Mouse (Mus musculus) hindbrain, postnatal 0 days (tissue): ENCODE data around the gene 2900026A02Rik. TPM values are rescaled to one million over a fixed set of nuclear protein-coding genes. Genes with fewer than 3 reads are reported as not detected.

Source experiments
- ATAC-seq: fragments of 200-750 bp; cut with Nextera tagmentation; 2 replicates; pipeline ENCODE4 v1.8.0; 2017; ENCODE audit warnings: mild to moderate bottlenecking, moderate TSS enrichment, moderate library complexity
- DNase-seq: peaks from one replicate; pipeline ENCODE4 v3.0.0-alpha.2; 2015; ENCODE audit warnings: low spot score
- H3K27ac ChIP-seq: fragments of 300-500 bp; sonication (generic); 2 replicates; pipeline ENCODE4 v1.5.1; 2014; ENCODE audit warnings: mild to moderate bottlenecking
- H3K27me3 ChIP-seq: fragments of 300-500 bp; sonication (generic); 2 replicates; pipeline ENCODE4 v1.6.1; 2014; ENCODE audit warnings: low read length, mixed read lengths; ENCODE audit not compliant: insufficient read depth
- H3K36me3 ChIP-seq: fragments of 300-500 bp; sonication (generic); 2 replicates; pipeline ENCODE4 v1.6.1; 2014; ENCODE audit warnings: low read length, mixed read lengths; ENCODE audit not compliant: insufficient read depth
- H3K4me1 ChIP-seq: fragments of 300-500 bp; sonication (generic); 2 replicates; pipeline ENCODE4 v1.6.1; 2014; ENCODE audit warnings: antibody characterized with exemption, low read length, mixed read lengths; ENCODE audit not compliant: insufficient read depth
- H3K4me2 ChIP-seq: fragments of 300-500 bp; sonication (generic); 2 replicates; pipeline ENCODE4 v1.6.1; 2014; ENCODE audit warnings: low read depth, mild to moderate bottlenecking, low read length, moderate library complexity, mixed read lengths
- H3K4me3 ChIP-seq: fragments of 300-500 bp; sonication (generic); 2 replicates; pipeline ENCODE4 v1.5.1; 2014; ENCODE audit warnings: low read length
- H3K9ac ChIP-seq: fragments of 300-500 bp; sonication (generic); replicated peaks from 2 replicates; pipeline ENCODE4 v1.6.1; 2014; ENCODE audit warnings: mild to moderate bottlenecking, low read length, moderate library complexity, mixed read lengths
- H3K9me3 ChIP-seq: fragments of 300-500 bp; sonication (generic); 2 replicates; pipeline ENCODE4 v1.6.1; 2016; ENCODE audit warnings: low read length, mixed read lengths
- CTCF ChIP-seq: IDR thresholded peaks from 2 replicates; pipeline ENCODE4 v1.5.1; 2016; ENCODE audit warnings: antibody characterized with exemption, control low read depth, low read depth
- WGBS: fragments of 180-500 bp; shearing (Covaris S2); extraction: QIAGEN DNeasy Blood & Tissue Kit; methylation state at CpG from one replicate; pipeline ENCODE4 v1.1.7; 2014; 5-methylcytosine and 5-hydroxymethylcytosine counted together
- polyA plus RNA-seq: library from polyadenylated mRNA; unstranded; fragments of >200 nt; fragmentation: Nextera tagmentation; extraction: Ambion mirVana; gene quantifications from 2 replicates; pipeline ENCODE4 v1.2.1, GENCODE M21; 2015
- total RNA-seq: library from RNA; depleted of rRNA; stranded (reverse); fragments of >200 nt; gene quantifications from 2 replicates; pipeline ENCODE4 v1.2.3, GENCODE M21; 2014

2900026A02Rik gene
- total and polyA plus RNA-seq, 2 experiments from 2014 or later, result 3.1 to 10.6 TPM

GRCm38 (mm10) chr5:113087465-113087864, 133.6 kb downstream of the 2900026A02Rik start:
- Histone ChIP-seq H3K4me2 (no peak overlapping the region), H3K36me3 (peaks cover 7% of the 10 kb centered on the region; the same call in 1 of the 2 replicates), H3K4me1 (0 out of 2 replicates have a peak, but pooled peaks cover 3% of the 10 kb centered on the region), H3K9me3 (no peaks in the 10 kb centered on the region), H3K9ac (no peak overlapping the region), H3K27ac (peak overlapping the region; percentile 38; the same call in 1 of the 2 replicates), H3K4me3 (no peak overlapping the region), H3K27me3 (no peaks in the 10 kb centered on the region)
- no peak for DNase-seq
- ATAC-seq, result no peak
- no peak for TF ChIP-seq CTCF
- 88% methylated on average over 2 of the region's 2 CpGs for WGBS

GRCm38 (mm10) chr5:113086990-113087389, 134.0 kb downstream of the 2900026A02Rik start:
- WGBS, result 55% methylated on average over 4 of the region's 4 CpGs
- 0 out of 2 replicates have a peak, but pooled peaks cover 3% of the 10 kb centered on the region for H3K4me1 ChIP-seq

GRCm38 (mm10) chr5:113086439-113086838, 134.6 kb downstream of the 2900026A02Rik start:
- no peak for TF ChIP-seq CTCF
- DNase-seq (peak; percentile 61), ATAC-seq (no peak)
- H3K27me3 ChIP-seq, result no peaks in the 10 kb centered on the region
- H3K9me3 ChIP-seq, result no peaks in the 10 kb centered on the region
- H3K27ac ChIP-seq, result peak overlapping the region; percentile 38
- WGBS, result 37% methylated on average over 12 of the region's 12 CpGs
- no peak overlapping the region for H3K4me3 ChIP-seq
- no peak overlapping the region for H3K4me2 ChIP-seq
- H3K4me1 ChIP-seq, result 0 out of 2 replicates have a peak, but pooled peaks cover 3% of the 10 kb centered on the region
- H3K36me3 ChIP-seq, result 0 out of 2 replicates have a peak, but pooled peaks cover 7% of the 10 kb centered on the region
- H3K9ac ChIP-seq, result no peak overlapping the region

More at GRCm38 (mm10) chr5:113086990-113087389, 134.0 kb downstream of the 2900026A02Rik start:
- Histone ChIP-seq H3K4me2 (no peak overlapping the region), H3K9me3 (no peaks in the 10 kb centered on the region), H3K27ac (peak overlapping the region; percentile 38; the same call in 1 of the 2 replicates), H3K4me3 (no peak overlapping the region), H3K27me3 (no peaks in the 10 kb centered on the region), H3K9ac (no peak overlapping the region), H3K36me3 (0 out of 2 replicates have a peak, but pooled peaks cover 7% of the 10 kb centered on the region)
- no peak for TF ChIP-seq CTCF
- ATAC-seq (no peak), DNase-seq (no peak)

GRCm38 (mm10) chr5:113085931-113086330, 135.1 kb downstream of the 2900026A02Rik start:
- Histone ChIP-seq H3K4me3 (no peak overlapping the region), H3K9ac (no peak overlapping the region), H3K4me2 (no peak overlapping the region), H3K4me1 (0 out of 2 replicates have a peak, but pooled peaks cover 3% of the 10 kb centered on the region), H3K27ac (peak overlapping the region; percentile 38), H3K27me3 (no peaks in the 10 kb centered on the region), H3K9me3 (no peaks in the 10 kb centered on the region), H3K36me3 (0 out of 2 replicates have a peak, but pooled peaks cover 7% of the 10 kb centered on the region)
- ATAC-seq, result no peak
- WGBS, result 45% methylated on average over 2 of the region's 2 CpGs
- DNase-seq, result peak; percentile 22
- no peak for TF ChIP-seq CTCF

GRCm38 (mm10) chr5:113084309-113084708, 136.7 kb downstream of the 2900026A02Rik start:
- WGBS, result 89% methylated on average over 2 of the region's 2 CpGs

GRCm38 (mm10) chr5:113082356-113083168, 138.5 kb downstream of the 2900026A02Rik start:
- no peaks in the 10 kb centered on the region for H3K27me3 ChIP-seq
- no peak overlapping the region for H3K4me2 ChIP-seq
- H3K36me3 ChIP-seq, result no peaks in the 10 kb centered on the region
- H3K9me3 ChIP-seq, result no peaks in the 10 kb centered on the region
- no peak for DNase-seq
- 0 out of 2 replicates have a peak, but pooled peaks cover 3% of the 10 kb centered on the region for H3K4me1 ChIP-seq
- TF ChIP-seq CTCF, result no peak
- no peak overlapping the region for H3K9ac ChIP-seq
- ATAC-seq, result peak; percentile 27; the same call in 1 of the 2 replicates
- WGBS, result 59% methylated on average over 19 of the region's 19 CpGs
- no peak overlapping the region for H3K27ac ChIP-seq
- no peak overlapping the region for H3K4me3 ChIP-seq

More at GRCm38 (mm10) chr5:113084309-113084708, 136.7 kb downstream of the 2900026A02Rik start:
- Histone ChIP-seq H3K36me3 (0 out of 2 replicates have a peak, but pooled peaks cover under 1% of the 10 kb centered on the region), H3K27me3 (no peaks in the 10 kb centered on the region), H3K9me3 (no peaks in the 10 kb centered on the region), H3K4me1 (0 out of 2 replicates have a peak, but pooled peaks cover 3% of the 10 kb centered on the region), H3K9ac (no peak overlapping the region), H3K4me3 (no peak overlapping the region), H3K4me2 (no peak overlapping the region), H3K27ac (no peak overlapping the region)
- ATAC-seq (no peak), DNase-seq (no peak)
- no peak for TF ChIP-seq CTCF
